Comparison of ENCODE assay signal across 14 mouse cellular contexts in genomic region chr9:122025855-122026590, GRCm38 (mm10). TPM values are rescaled to one million over a fixed set of nuclear protein-coding genes. Genes with fewer than 3 reads are reported as not detected.
DNase-seq lines count a peak whose midpoint lies in the region; ATAC-seq and TF ChIP-seq lines count a peak whose summit lies in the region.
"Had no signal": no experiment of that assay in that cellular context is flagged by ENCODE, and none has a peak within 500 bp of the region (broad histone marks: within the 10 kb centered on the region; RNA-seq: fewer than 3 reads in every experiment).

No protein-coding gene starts in this region.

- no peak for TF ChIP-seq POLR2A in cerebellum, adult 2 months (IDR thresholded peaks at IDR 0.05; ENCODE audit: borderline replicate concordance, insufficient read depth, low read length)

- TF ChIP-seq CTCF in cerebellum, adult 2 months (IDR thresholded peaks at IDR 0.05; ENCODE audit: borderline replicate concordance, insufficient read depth, low read depth, low read length) = no peak

- H3K27ac ChIP-seq in cerebellum, adult 2 months (ENCODE audit: insufficient read depth, low read length) = peak overlapping the region; percentile 97
- 0 out of 2 replicates have a peak overlapping the region, but pooled peaks have one; percentile 82 for H3K27ac ChIP-seq in heart, embryonic 13.5 days (replicated peaks)
- H3K27ac ChIP-seq in lung, embryonic 15.5 days = peak overlapping the region; percentile 85; the same call in 1 of the 2 replicates
- peak overlapping the region; percentile 33; the same call in 1 of the 2 replicates for H3K27ac ChIP-seq in intestine, embryonic 16.5 days (ENCODE audit: low read length)

- intact Hi-C loops in heart, postnatal 36 days (cut with DNase I) = no loop called here

- whole genome bisulfite sequencing in cerebellum, adult 2 months = 27% methylated on average over 7 of the region's 7 CpGs
- 61% methylated on average over 7 of the region's 7 CpGs for WGBS in heart, embryonic 13.5 days
- 51% methylated on average over 7 of the region's 7 CpGs for WGBS in lung, embryonic 15.5 days
- 38% methylated on average over 7 of the region's 7 CpGs for WGBS in intestine, embryonic 16.5 days

- H3K9me3 ChIP-seq in heart, embryonic 13.5 days = no peaks in the 10 kb centered on the region
- H3K9me3 ChIP-seq in lung, embryonic 15.5 days = no peaks in the 10 kb centered on the region
- no peaks in the 10 kb centered on the region for H3K9me3 ChIP-seq in intestine, embryonic 16.5 days (ENCODE audit: control insufficient read depth, low read length)
- H3K9me3 ChIP-seq: hindbrain, embryonic 13.5 days had no signal

- H3K36me3 ChIP-seq in heart, embryonic 13.5 days = no peaks in the 10 kb centered on the region
- H3K36me3 ChIP-seq in lung, embryonic 15.5 days = no peaks in the 10 kb centered on the region
- H3K36me3 ChIP-seq in intestine, embryonic 16.5 days (ENCODE audit: control insufficient read depth, insufficient read depth, low read length) = no peaks in the 10 kb centered on the region
- H3K36me3 ChIP-seq: hindbrain, embryonic 13.5 days had no signal

- no peak overlapping the region for H3K4me2 ChIP-seq in heart, embryonic 13.5 days
- H3K4me2 ChIP-seq in lung, embryonic 15.5 days = no peak overlapping the region
- no peak overlapping the region for H3K4me2 ChIP-seq in intestine, embryonic 16.5 days (ENCODE audit: low read depth, low read length)
- H3K4me2 ChIP-seq: hindbrain, embryonic 13.5 days had no signal

- H3K27me3 ChIP-seq in cerebellum, adult 2 months (ENCODE audit: control insufficient read depth, insufficient read depth, low read length) = no peaks in the 10 kb centered on the region
- 0 out of 2 replicates have a peak, but pooled peaks cover 3% of the 10 kb centered on the region for H3K27me3 ChIP-seq in heart, embryonic 13.5 days (replicated peaks)
- no peaks in the 10 kb centered on the region for H3K27me3 ChIP-seq in lung, embryonic 15.5 days
- no peaks in the 10 kb centered on the region for H3K27me3 ChIP-seq in intestine, embryonic 16.5 days (replicated peaks; ENCODE audit: control insufficient read depth, insufficient read depth, low read length)
- H3K27me3 ChIP-seq: hindbrain, embryonic 13.5 days had no signal

- H3K4me3 ChIP-seq in cerebellum, adult 2 months (replicated peaks; ENCODE audit: insufficient read depth, low read depth, low read length) = no peak overlapping the region
- H3K4me3 ChIP-seq in heart, embryonic 13.5 days = no peak overlapping the region
- no peak overlapping the region for H3K4me3 ChIP-seq in lung, embryonic 15.5 days
- H3K4me3 ChIP-seq in intestine, embryonic 16.5 days (ENCODE audit: low read length) = no peak overlapping the region
- H3K4me3 ChIP-seq: erythroblast, embryonic 14.5 days; hindbrain, embryonic 13.5 days had no signal

- DNase-seq in cerebellum, adult 2 months = peak; percentile 43 to 48
- DNase-seq in cerebellum, postnatal 4 days (ENCODE audit: low spot score in 2 of 2) = no peak
- DNase-seq in heart, postnatal 36 days = no peak
- DNase-seq in lung, postnatal 36 days = no peak
- DNase-seq in spleen, postnatal 10 days (ENCODE audit: low spot score in 2 of 2) = no peak
- DNase-seq: lung, postnatal 14 days; midbrain, embryonic 14.5 days; right cerebral cortex, postnatal 4 days; thymus, adult 18-20 months had no signal

- H3K4me1 ChIP-seq in cerebellum, adult 2 months (ENCODE audit: control insufficient read depth, insufficient read depth, low read length) = peaks cover 86% of the 10 kb centered on the region
- peaks cover 59% of the 10 kb centered on the region for H3K4me1 ChIP-seq in heart, embryonic 13.5 days
- peaks cover 28% of the 10 kb centered on the region for H3K4me1 ChIP-seq in lung, embryonic 15.5 days
- H3K4me1 ChIP-seq in intestine, embryonic 16.5 days (ENCODE audit: control insufficient read depth, insufficient read depth, low read length) = peaks cover 8% of the 10 kb centered on the region; the same call in 1 of the 2 replicates

- no peak for ATAC-seq in heart, embryonic 13.5 days (ENCODE audit: extremely low read depth, insufficient number of reproducible peaks, low FRiP score, low TSS enrichment)
- no peak for ATAC-seq in lung, embryonic 15.5 days (ENCODE audit: borderline replicate concordance, extremely low read depth, low FRiP score, low TSS enrichment)
- ATAC-seq in intestine, embryonic 16.5 days = no peak

- no peak overlapping the region for H3K9ac ChIP-seq in heart, embryonic 13.5 days
- no peak overlapping the region for H3K9ac ChIP-seq in lung, embryonic 15.5 days
- no peak overlapping the region for H3K9ac ChIP-seq in intestine, embryonic 16.5 days (ENCODE audit: low read depth, low read length)
- H3K9ac ChIP-seq: hindbrain, embryonic 13.5 days had no signal

RNA-seq across cellular contexts. Expression of gene Pomgnt2, which starts 29.1 kb away (rescaled TPM):
- polyA plus RNA-seq in cerebellum, adult 2 months (2012; rRNA removed) = 41.0 and 43.5 TPM in 2 replicates
- 11.7 and 12.4 TPM in 2 replicates for polyA plus RNA-seq in heart, embryonic 13.5 days (2015; fragmentation: Nextera tagmentation; extraction: Ambion mirVana)
- total RNA-seq in heart, postnatal 36 days (2021) = 10 to 100 TPM; 10.6 to 14.9 TPM
- 13.0 and 13.5 TPM in 2 replicates for polyA plus RNA-seq in lung, embryonic 15.5 days (2015; fragmentation: Nextera tagmentation; extraction: Ambion mirVana)
- polyA plus RNA-seq in intestine, embryonic 16.5 days (2015; fragmentation: Nextera tagmentation; extraction: Ambion mirVana) = 14.4 and 15.9 TPM in 2 replicates

Comparison
In these comparisons a context has a peak if more than half of its experiments do, and no peak if none do; other contexts are left out.
1. DNase-seq: peak in cerebellum, adult 2 months (2 of 2); none in cerebellum, postnatal 4 days (0 of 2), heart, postnatal 36 days (0 of 2), lung, postnatal 36 days (single experiment) and spleen, postnatal 10 days (0 of 2).
2. H3K27ac ChIP-seq: peak in every context shown above with its lines; median percentile 97 in cerebellum, adult 2 months; 85 in lung, embryonic 15.5 days; 82 in heart, embryonic 13.5 days; 33 in intestine, embryonic 16.5 days.